Mouse (Mus musculus) hindbrain, postnatal 0 days (tissue): ENCODE measurements at regions not wholly inside any gene's neighbourhood (a gene's known extent, or its start where the extent isn't known, plus 50 kb on each side); places are given as distances from the start of the nearest gene placed in this dataset.

Experiments
- ATAC-seq: fragments of 200-750 bp; cut with Nextera tagmentation; 2 replicates; pipeline ENCODE4 v1.8.0; 2017; ENCODE audit warnings: mild to moderate bottlenecking, moderate TSS enrichment, moderate library complexity
- DNase-seq: peaks from one replicate; pipeline ENCODE4 v3.0.0-alpha.2; 2015; ENCODE audit warnings: low spot score
- H3K27ac ChIP-seq: fragments of 300-500 bp; sonication (generic); 2 replicates; pipeline ENCODE4 v1.5.1; 2014; ENCODE audit warnings: mild to moderate bottlenecking
- H3K27me3 ChIP-seq: fragments of 300-500 bp; sonication (generic); 2 replicates; pipeline ENCODE4 v1.6.1; 2014; ENCODE audit warnings: low read length, mixed read lengths; ENCODE audit not compliant: insufficient read depth
- H3K36me3 ChIP-seq: fragments of 300-500 bp; sonication (generic); 2 replicates; pipeline ENCODE4 v1.6.1; 2014; ENCODE audit warnings: low read length, mixed read lengths; ENCODE audit not compliant: insufficient read depth
- H3K4me1 ChIP-seq: fragments of 300-500 bp; sonication (generic); 2 replicates; pipeline ENCODE4 v1.6.1; 2014; ENCODE audit warnings: antibody characterized with exemption, low read length, mixed read lengths; ENCODE audit not compliant: insufficient read depth
- H3K4me2 ChIP-seq: fragments of 300-500 bp; sonication (generic); 2 replicates; pipeline ENCODE4 v1.6.1; 2014; ENCODE audit warnings: low read depth, mild to moderate bottlenecking, low read length, moderate library complexity, mixed read lengths
- H3K4me3 ChIP-seq: fragments of 300-500 bp; sonication (generic); 2 replicates; pipeline ENCODE4 v1.5.1; 2014; ENCODE audit warnings: low read length
- H3K9ac ChIP-seq: fragments of 300-500 bp; sonication (generic); replicated peaks from 2 replicates; pipeline ENCODE4 v1.6.1; 2014; ENCODE audit warnings: mild to moderate bottlenecking, low read length, moderate library complexity, mixed read lengths
- H3K9me3 ChIP-seq: fragments of 300-500 bp; sonication (generic); 2 replicates; pipeline ENCODE4 v1.6.1; 2016; ENCODE audit warnings: low read length, mixed read lengths
- CTCF ChIP-seq: IDR thresholded peaks from 2 replicates; pipeline ENCODE4 v1.5.1; 2016; ENCODE audit warnings: antibody characterized with exemption, control low read depth, low read depth
- WGBS: fragments of 180-500 bp; shearing (Covaris S2); extraction: QIAGEN DNeasy Blood & Tissue Kit; methylation state at CpG from one replicate; pipeline ENCODE4 v1.1.7; 2014; 5-methylcytosine and 5-hydroxymethylcytosine counted together

DNA sequence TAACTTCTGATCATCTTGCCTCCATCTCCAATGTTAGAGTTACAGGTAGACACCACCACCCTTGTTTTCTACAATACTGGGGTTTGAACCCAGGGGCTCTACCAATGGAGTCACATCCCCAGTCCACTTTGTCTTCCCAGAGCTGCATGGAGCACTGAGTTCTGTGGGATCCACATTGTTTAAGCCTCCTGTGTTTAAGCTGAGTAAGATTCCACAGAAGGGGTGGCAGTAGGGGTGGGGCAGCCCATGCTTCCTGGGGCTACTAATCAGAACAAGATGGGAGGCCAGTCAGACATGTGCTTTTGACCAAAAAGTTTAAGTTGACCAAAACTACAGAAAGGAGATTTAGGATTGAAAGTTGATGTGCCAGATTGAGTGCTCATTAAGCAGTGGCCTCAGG lies 299.3 kb downstream of the Plekhb2 start:
- DNase-seq (no peak), ATAC-seq (no peak)
- H3K27me3 ChIP-seq, result no peaks in the 10 kb centered on the region
- no peak overlapping the region for H3K4me3 ChIP-seq
- no peaks in the 10 kb centered on the region for H3K36me3 ChIP-seq
- no peak overlapping the region for H3K4me2 ChIP-seq
- no peak overlapping the region for H3K9ac ChIP-seq
- no peak for TF ChIP-seq CTCF
- no peak overlapping the region for H3K27ac ChIP-seq
- no peaks in the 10 kb centered on the region for H3K9me3 ChIP-seq
- no peaks in the 10 kb centered on the region for H3K4me1 ChIP-seq

DNA sequence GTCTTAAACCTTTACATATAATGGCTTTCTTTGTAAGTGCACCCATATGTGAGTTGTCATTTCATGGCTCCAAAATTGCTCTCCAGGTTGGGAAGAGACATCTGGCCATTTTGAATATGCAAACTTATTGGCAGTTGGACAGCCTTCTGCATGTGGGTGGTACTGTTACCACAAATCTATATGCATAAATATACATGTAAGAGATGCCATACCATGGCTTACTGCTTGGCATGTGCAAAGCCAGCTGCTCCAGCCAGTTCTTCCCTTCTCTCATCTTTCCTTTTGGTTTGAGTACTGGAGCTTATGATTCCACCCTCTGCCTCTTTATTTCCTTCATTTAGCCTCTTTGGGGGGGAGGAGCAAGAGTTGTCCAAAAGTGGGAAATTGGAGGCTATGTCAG lies 312.7 kb downstream of the Plekhb2 start:
- no peaks in the 10 kb centered on the region for H3K9me3 ChIP-seq
- H3K4me2 ChIP-seq, result no peak overlapping the region
- no peak for TF ChIP-seq CTCF
- no peak overlapping the region for H3K27ac ChIP-seq
- H3K27me3 ChIP-seq, result no peaks in the 10 kb centered on the region
- no peak overlapping the region for H3K9ac ChIP-seq
- no peak for DNase-seq
- no peak for ATAC-seq
- no peaks in the 10 kb centered on the region for H3K4me1 ChIP-seq
- no peaks in the 10 kb centered on the region for H3K36me3 ChIP-seq
- H3K4me3 ChIP-seq, result no peak overlapping the region

DNA sequence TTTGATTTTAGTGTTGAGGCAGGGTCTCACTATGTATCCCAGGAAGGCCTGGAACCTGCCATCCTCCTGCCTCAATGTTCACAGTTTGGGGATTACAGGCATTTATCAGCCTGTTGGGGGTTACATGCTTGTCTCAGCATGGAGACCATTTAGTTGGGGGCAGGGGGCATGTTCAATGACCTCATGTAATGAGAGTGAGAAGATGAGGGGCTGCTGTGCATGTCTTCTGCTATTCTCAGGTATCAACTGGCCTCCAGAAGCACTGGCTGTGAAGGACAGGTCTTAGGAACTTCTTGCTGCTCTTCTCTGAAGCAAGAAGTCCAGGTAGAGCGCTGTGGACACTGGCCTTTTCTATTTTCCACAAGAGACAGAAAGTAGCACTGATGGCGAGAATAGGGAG lies 350.9 kb downstream of the Plekhb2 start:
- Histone ChIP-seq H3K27me3 (no peaks in the 10 kb centered on the region), H3K9ac (no peak overlapping the region), H3K4me1 (0 out of 2 replicates have a peak, but pooled peaks cover 4% of the 10 kb centered on the region), H3K4me3 (no peak overlapping the region), H3K27ac (no peak overlapping the region), H3K4me2 (no peak overlapping the region), H3K9me3 (no peaks in the 10 kb centered on the region), H3K36me3 (no peaks in the 10 kb centered on the region)
- TF ChIP-seq CTCF, result no peak
- WGBS, result 87% methylated on average over 2 of the region's 2 CpGs
- DNase-seq, result no peak
- ATAC-seq, result no peak

DNA sequence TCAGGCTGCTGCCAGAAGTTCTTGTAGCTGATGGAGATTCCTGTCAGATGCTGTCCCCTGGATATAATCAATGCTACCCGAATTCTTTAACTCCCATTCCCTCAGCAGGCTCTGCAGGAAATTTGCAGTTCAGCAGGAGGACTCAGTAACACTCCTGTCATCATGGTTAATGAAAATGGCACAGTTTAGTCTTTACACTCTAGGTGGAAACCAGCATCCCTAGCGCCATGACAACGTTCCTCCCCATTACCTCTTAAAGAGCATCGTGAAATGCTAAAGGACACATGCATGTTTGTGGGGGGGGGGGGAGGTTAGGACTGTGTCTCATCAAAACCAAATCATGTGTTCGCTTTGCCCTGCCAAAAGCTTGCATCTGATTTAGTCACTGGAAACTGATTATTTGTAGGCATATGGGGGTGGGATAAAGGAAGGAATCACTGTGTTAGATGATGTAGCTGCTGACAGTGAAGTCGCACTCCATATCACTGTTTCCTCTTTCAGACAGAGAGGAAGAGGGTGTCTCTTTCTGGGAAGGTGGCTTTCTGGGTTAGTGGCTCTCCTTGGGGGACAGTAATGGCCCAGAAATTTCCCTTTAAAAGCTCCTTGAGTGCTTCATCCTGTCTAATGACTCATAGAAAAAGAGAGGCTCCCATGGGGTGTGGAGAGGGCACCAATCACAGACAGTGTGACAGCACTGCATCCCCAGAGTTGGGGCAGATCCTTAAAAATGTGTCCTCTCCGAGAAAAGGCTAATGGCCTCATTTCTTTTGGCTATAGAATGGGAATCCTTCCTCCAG lies 351.5 kb downstream of the Plekhb2 start:
- no peaks in the 10 kb centered on the region for H3K27me3 ChIP-seq
- DNase-seq (peak; percentile 16), ATAC-seq (0 out of 2 replicates have a peak, but pooled peaks have one; percentile 53)
- H3K9ac ChIP-seq, result no peak overlapping the region
- TF ChIP-seq CTCF, result no peak
- H3K27ac ChIP-seq, result peak overlapping the region; percentile 27; the same call in 1 of the 2 replicates
- 0 out of 2 replicates have a peak, but pooled peaks cover 4% of the 10 kb centered on the region for H3K4me1 ChIP-seq
- H3K36me3 ChIP-seq, result no peaks in the 10 kb centered on the region
- 54% methylated on average over 7 of the region's 7 CpGs for WGBS
- H3K4me3 ChIP-seq, result no peak overlapping the region
- H3K4me2 ChIP-seq, result no peak overlapping the region
- no peaks in the 10 kb centered on the region for H3K9me3 ChIP-seq

DNA sequence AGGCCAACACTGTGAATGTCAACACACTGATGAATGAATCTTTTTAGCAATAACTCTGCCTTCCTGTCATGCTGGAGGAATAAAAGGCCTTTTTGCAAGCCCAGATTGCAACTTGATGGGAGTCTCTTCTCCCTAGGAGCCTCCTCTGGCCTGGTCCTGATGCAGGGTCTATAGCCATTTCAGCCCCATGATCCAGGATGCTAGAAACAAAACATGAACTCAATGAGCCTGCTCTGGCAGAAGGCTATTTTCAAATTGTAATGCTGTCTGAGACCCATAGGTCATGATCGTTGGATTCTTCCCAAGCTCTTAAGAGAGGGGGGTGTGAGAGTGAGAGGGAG lies 352.1 kb downstream of the Plekhb2 start:
- H3K4me1 ChIP-seq, result 0 out of 2 replicates have a peak, but pooled peaks cover 4% of the 10 kb centered on the region
- no peak for TF ChIP-seq CTCF
- H3K4me3 ChIP-seq, result no peak overlapping the region
- no peak for DNase-seq
- no peak overlapping the region for H3K9ac ChIP-seq
- H3K36me3 ChIP-seq, result no peaks in the 10 kb centered on the region
- H3K27me3 ChIP-seq, result no peaks in the 10 kb centered on the region
- H3K9me3 ChIP-seq, result no peaks in the 10 kb centered on the region
- H3K4me2 ChIP-seq, result no peak overlapping the region
- H3K27ac ChIP-seq, result no peak overlapping the region
- WGBS, result 65% methylated on average over 1 of the region's 1 CpGs
- ATAC-seq, result no peak

DNA sequence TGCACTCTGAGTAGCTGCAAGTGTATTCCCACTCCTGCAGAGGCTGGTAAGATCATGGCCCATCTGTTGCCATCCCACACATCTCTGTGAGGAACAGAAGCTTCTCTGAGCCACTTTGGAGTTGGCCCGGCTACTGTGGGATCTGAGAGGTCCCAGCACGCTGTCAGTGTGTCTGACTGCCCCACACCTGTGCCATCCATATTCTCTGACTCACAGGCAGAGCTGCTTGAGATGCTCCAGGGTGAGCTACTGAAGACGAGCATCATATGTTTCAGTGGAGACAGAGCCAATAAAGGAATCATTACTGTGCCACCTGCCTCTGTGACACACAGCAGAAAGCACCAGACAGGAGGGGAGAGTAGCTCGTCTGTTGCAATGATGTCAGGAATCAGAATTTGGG lies 352.8 kb downstream of the Plekhb2 start:
- ATAC-seq, result peak; percentile 64

DNA sequence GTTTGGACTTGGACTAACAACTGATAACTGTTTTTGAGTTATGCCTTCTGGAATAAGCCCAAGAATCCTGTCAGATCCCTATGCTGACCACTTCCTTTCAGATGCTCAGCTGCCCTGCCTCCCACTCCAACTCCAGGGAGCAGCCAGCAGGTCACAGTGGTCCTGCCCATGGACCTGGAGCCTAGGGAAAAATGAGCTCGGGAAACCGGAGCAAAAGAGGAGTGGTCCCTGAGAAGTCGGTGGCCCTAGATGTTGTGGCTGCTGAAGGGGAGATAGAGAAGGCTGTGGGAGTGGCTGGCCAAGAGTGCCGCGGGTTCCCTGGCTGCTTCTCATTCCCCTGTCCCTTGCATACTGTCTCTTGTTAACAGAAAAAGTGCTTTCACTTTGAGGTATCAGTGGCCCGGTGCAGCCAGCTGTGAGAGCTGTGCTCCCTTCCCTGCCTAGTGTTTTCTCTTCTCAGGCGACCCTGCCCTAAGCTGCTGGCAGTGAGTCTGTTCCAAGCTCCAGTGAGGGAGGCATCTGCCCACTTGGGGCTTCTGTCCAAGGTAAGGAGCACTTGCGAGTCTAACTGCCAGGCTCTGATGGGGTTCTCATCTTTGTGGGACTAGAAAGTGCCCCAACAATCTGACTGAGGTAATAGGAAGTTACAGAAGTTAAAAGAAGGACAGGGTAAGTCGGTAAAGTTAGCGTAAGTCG lies 357.2 kb downstream of the Plekhb2 start:
- H3K36me3 ChIP-seq, result no peaks in the 10 kb centered on the region
- no peak overlapping the region for H3K27ac ChIP-seq
- no peak overlapping the region for H3K9ac ChIP-seq
- H3K4me1 ChIP-seq, result no peaks in the 10 kb centered on the region
- H3K4me2 ChIP-seq, result no peak overlapping the region
- no peaks in the 10 kb centered on the region for H3K27me3 ChIP-seq
- 81% methylated on average over 11 of the region's 11 CpGs for WGBS
- no peaks in the 10 kb centered on the region for H3K9me3 ChIP-seq
- ATAC-seq (no peak), DNase-seq (no peak)
- H3K4me3 ChIP-seq, result no peak overlapping the region
- no peak for TF ChIP-seq CTCF

More for the DNA sequence above, 352.8 kb downstream of the Plekhb2 start:
- TF ChIP-seq CTCF, result no peak
- Histone ChIP-seq H3K27ac (no peak overlapping the region), H3K9ac (no peak overlapping the region), H3K4me2 (no peak overlapping the region), H3K27me3 (no peaks in the 10 kb centered on the region), H3K4me3 (no peak overlapping the region), H3K36me3 (no peaks in the 10 kb centered on the region), H3K4me1 (0 out of 2 replicates have a peak, but pooled peaks cover 4% of the 10 kb centered on the region), H3K9me3 (no peaks in the 10 kb centered on the region)
- WGBS, result 54% methylated on average over 4 of the region's 4 CpGs
- peak; percentile 41 for DNase-seq
